Mouse (Mus musculus): ENCODE measurements around the gene Pard6a. TPM values are rescaled to one million over a fixed set of nuclear protein-coding genes. Genes with fewer than 3 reads are reported as not detected.

The Pard6a gene
- polyA plus RNA-seq, 1 experiment from 2014 or later: 15.6 TPM

- H3K4me1 ChIP-seq (ENCODE audit: control insufficient read depth, insufficient read depth, low read length): 0 out of 2 replicates have a peak, but pooled peaks cover 7% of the 10 kb centered on the region
- peaks cover 4% of the 10 kb centered on the region; the same call in 1 of the 2 replicates for H3K9me3 ChIP-seq (ENCODE audit: control insufficient read depth, low read length)
- no peaks in the 10 kb centered on the region for H3K27me3 ChIP-seq (ENCODE audit: control insufficient read depth, insufficient read depth, low read length)
- WGBS: 74% methylated on average over 14 of the region's 14 CpGs
- H3K9ac ChIP-seq (ENCODE audit: low read depth, low read length): no peak overlapping the region
- no peak overlapping the region for H3K27ac ChIP-seq (ENCODE audit: low read depth, low read length)
- H3K4me2 ChIP-seq (replicated peaks; ENCODE audit: low read depth, low read length): no peak overlapping the region
- peaks cover 11% of the 10 kb centered on the region; the same call in 1 of the 2 replicates for H3K36me3 ChIP-seq (ENCODE audit: control insufficient read depth, insufficient read depth, low read length)
- ATAC-seq (ENCODE audit: low FRiP score, low TSS enrichment): no peak
- H3K4me3 ChIP-seq (ENCODE audit: low read length): no peak overlapping the region
These were observed 12.7 kb upstream of the Pard6a start for GRCm38 (mm10) chr8:105688242-105688752.

DNA sequence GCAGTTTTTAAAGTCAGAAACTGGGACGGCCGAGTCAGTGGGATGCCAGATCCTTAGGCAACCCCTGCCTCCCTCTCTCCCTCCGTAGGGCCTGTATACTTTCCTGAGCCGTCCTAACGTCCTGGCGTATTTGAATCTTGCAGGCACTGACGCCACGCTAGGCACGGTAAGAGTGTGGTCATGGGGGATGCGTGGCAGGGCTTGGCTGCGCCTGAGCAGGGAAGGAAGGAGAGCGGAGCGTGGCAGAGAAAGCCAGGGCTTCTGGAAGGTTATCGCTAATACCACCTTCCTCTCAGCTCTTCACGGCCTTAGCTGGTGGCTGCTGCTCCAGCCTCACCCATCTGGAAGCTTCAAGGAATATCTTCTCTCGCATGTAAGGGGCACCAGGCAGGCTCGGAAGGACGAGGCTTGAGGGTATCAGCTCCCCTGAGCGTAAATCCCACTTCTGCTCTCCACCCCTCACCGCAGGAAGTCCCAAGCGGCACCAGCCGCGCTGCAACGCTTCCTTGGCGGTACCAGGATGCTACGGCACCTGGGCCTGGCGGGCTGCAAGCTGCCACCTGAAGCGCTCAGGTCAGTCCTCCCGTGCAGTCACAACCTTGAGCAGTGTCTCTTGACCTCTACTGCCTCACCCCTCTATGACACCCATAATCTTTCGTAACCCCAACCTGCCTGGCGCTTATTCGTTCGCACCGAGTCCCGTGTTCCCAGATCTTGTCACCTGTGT is 11.5 kb upstream of the Pard6a start:
- H3K27me3 ChIP-seq (ENCODE audit: control insufficient read depth, insufficient read depth, low read length): no peaks in the 10 kb centered on the region
- no peak for ATAC-seq (ENCODE audit: low FRiP score, low TSS enrichment)
- WGBS: 70% methylated on average over 35 of the region's 35 CpGs
- peaks cover 15% of the 10 kb centered on the region for H3K4me1 ChIP-seq (ENCODE audit: control insufficient read depth, insufficient read depth, low read length)
- H3K4me3 ChIP-seq (ENCODE audit: low read length): no peak overlapping the region
- H3K9ac ChIP-seq (ENCODE audit: low read depth, low read length): no peak overlapping the region
- peaks cover 4% of the 10 kb centered on the region; the same call in 1 of the 2 replicates for H3K9me3 ChIP-seq (ENCODE audit: control insufficient read depth, low read length)
- no peak overlapping the region for H3K4me2 ChIP-seq (replicated peaks; ENCODE audit: low read depth, low read length)
- H3K36me3 ChIP-seq (ENCODE audit: control insufficient read depth, insufficient read depth, low read length): peaks cover under 1% of the 10 kb centered on the region; the same call in 1 of the 2 replicates
- H3K27ac ChIP-seq (ENCODE audit: low read depth, low read length): no peak overlapping the region

- H3K27ac ChIP-seq (ENCODE audit: low read depth, low read length): no peak overlapping the region
- H3K4me1 ChIP-seq (ENCODE audit: control insufficient read depth, insufficient read depth, low read length): peaks cover 19% of the 10 kb centered on the region
- H3K9ac ChIP-seq (ENCODE audit: low read depth, low read length): no peak overlapping the region
- H3K36me3 ChIP-seq (ENCODE audit: control insufficient read depth, insufficient read depth, low read length): no peaks in the 10 kb centered on the region
- H3K27me3 ChIP-seq (ENCODE audit: control insufficient read depth, insufficient read depth, low read length): no peaks in the 10 kb centered on the region
- H3K4me3 ChIP-seq (ENCODE audit: low read length): no peak overlapping the region
- 92% methylated on average over 9 of the region's 9 CpGs for WGBS
- H3K4me2 ChIP-seq (replicated peaks; ENCODE audit: low read depth, low read length): no peak overlapping the region
- ATAC-seq (ENCODE audit: low FRiP score, low TSS enrichment): no peak
- H3K9me3 ChIP-seq (ENCODE audit: control insufficient read depth, low read length): peaks cover 4% of the 10 kb centered on the region; the same call in 1 of the 2 replicates
These were observed 11.0 kb upstream of the Pard6a start for GRCm38 (mm10) chr8:105689983-105690360.

DNA sequence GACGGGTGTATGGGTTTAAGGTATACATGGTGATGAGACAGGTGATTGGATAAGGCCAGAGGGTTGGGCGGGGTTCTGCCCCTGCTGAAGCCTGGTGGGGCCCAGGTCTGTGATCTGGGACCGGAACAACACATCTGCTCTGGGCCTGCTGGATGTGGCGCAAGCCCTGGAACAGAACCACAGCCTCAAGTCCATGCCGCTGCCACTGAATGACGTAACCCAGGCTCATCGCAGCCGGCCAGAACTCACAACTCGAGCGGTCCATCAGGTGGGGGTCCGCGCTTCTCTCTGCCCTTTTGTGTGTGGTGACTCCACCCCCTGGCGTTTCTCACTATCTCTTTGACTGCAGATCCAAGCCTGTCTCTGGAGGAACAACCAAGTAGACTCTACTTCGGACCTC is 10.0 kb upstream of the Pard6a start:
- Histone ChIP-seq H3K4me1 (ENCODE audit: control insufficient read depth, insufficient read depth, low read length) (peaks cover 13% of the 10 kb centered on the region), H3K9me3 (ENCODE audit: control insufficient read depth, low read length) (peaks cover 4% of the 10 kb centered on the region; the same call in 1 of the 2 replicates), H3K36me3 (ENCODE audit: control insufficient read depth, insufficient read depth, low read length) (no peaks in the 10 kb centered on the region), H3K4me3 (ENCODE audit: low read length) (no peak overlapping the region), H3K27me3 (ENCODE audit: control insufficient read depth, insufficient read depth, low read length) (no peaks in the 10 kb centered on the region), H3K27ac (ENCODE audit: low read depth, low read length) (no peak overlapping the region), H3K9ac (ENCODE audit: low read depth, low read length) (no peak overlapping the region), H3K4me2 (replicated peaks; ENCODE audit: low read depth, low read length) (no peak overlapping the region)
- ATAC-seq (ENCODE audit: low FRiP score, low TSS enrichment): no peak
- WGBS: 85% methylated on average over 14 of the region's 14 CpGs

- Histone ChIP-seq H3K27ac (ENCODE audit: low read depth, low read length) (no peak overlapping the region), H3K4me2 (replicated peaks; ENCODE audit: low read depth, low read length) (no peak overlapping the region), H3K36me3 (ENCODE audit: control insufficient read depth, insufficient read depth, low read length) (peaks cover 14% of the 10 kb centered on the region), H3K9ac (ENCODE audit: low read depth, low read length) (no peak overlapping the region), H3K4me1 (ENCODE audit: control insufficient read depth, insufficient read depth, low read length) (peaks cover 12% of the 10 kb centered on the region), H3K9me3 (ENCODE audit: control insufficient read depth, low read length) (peaks cover 4% of the 10 kb centered on the region; the same call in 1 of the 2 replicates), H3K27me3 (ENCODE audit: control insufficient read depth, insufficient read depth, low read length) (no peaks in the 10 kb centered on the region), H3K4me3 (ENCODE audit: low read length) (no peak overlapping the region)
- WGBS: 95% methylated on average over 11 of the region's 11 CpGs
- no peak for ATAC-seq (ENCODE audit: low FRiP score, low TSS enrichment)
These were observed 8.3 kb upstream of the Pard6a start for GRCm38 (mm10) chr8:105692449-105693182.

- H3K27ac ChIP-seq (ENCODE audit: low read depth, low read length): no peak overlapping the region
- ATAC-seq (ENCODE audit: low FRiP score, low TSS enrichment): peak; percentile 44
- H3K4me3 ChIP-seq (ENCODE audit: low read length): peak overlapping the region; percentile 43
- peaks cover 24% of the 10 kb centered on the region for H3K36me3 ChIP-seq (ENCODE audit: control insufficient read depth, insufficient read depth, low read length)
- H3K27me3 ChIP-seq (ENCODE audit: control insufficient read depth, insufficient read depth, low read length): no peaks in the 10 kb centered on the region
- H3K4me2 ChIP-seq (replicated peaks; ENCODE audit: low read depth, low read length): peak overlapping the region; percentile 96
- peaks cover 4% of the 10 kb centered on the region; the same call in 1 of the 2 replicates for H3K9me3 ChIP-seq (ENCODE audit: control insufficient read depth, low read length)
- H3K4me1 ChIP-seq (ENCODE audit: control insufficient read depth, insufficient read depth, low read length): peaks cover 12% of the 10 kb centered on the region
- peak overlapping the region; percentile 51; the same call in 1 of the 2 replicates for H3K9ac ChIP-seq (ENCODE audit: low read depth, low read length)
- WGBS: 3% methylated on average over 17 of the region's 30 CpGs
These were observed 7.3 kb upstream of the Pard6a start for GRCm38 (mm10) chr8:105693648-105694047.

GRCm38 (mm10) chr8:105694051-105694799 is 6.7 kb upstream of the Pard6a start:
- Histone ChIP-seq H3K4me1 (ENCODE audit: control insufficient read depth, insufficient read depth, low read length) (peaks cover 12% of the 10 kb centered on the region), H3K36me3 (ENCODE audit: control insufficient read depth, insufficient read depth, low read length) (peaks cover 28% of the 10 kb centered on the region), H3K27ac (ENCODE audit: low read depth, low read length) (no peak overlapping the region), H3K9me3 (ENCODE audit: control insufficient read depth, low read length) (peaks cover 4% of the 10 kb centered on the region; the same call in 1 of the 2 replicates), H3K4me2 (replicated peaks; ENCODE audit: low read depth, low read length) (peak overlapping the region; percentile 96), H3K4me3 (ENCODE audit: low read length) (peak overlapping the region; percentile 43), H3K27me3 (ENCODE audit: control insufficient read depth, insufficient read depth, low read length) (no peaks in the 10 kb centered on the region), H3K9ac (ENCODE audit: low read depth, low read length) (peak overlapping the region; percentile 51; the same call in 1 of the 2 replicates)
- peak; percentile 12 for ATAC-seq (ENCODE audit: low FRiP score, low TSS enrichment)
- WGBS: 11% methylated on average over 38 of the region's 40 CpGs

- no peak overlapping the region for H3K27ac ChIP-seq (ENCODE audit: low read depth, low read length)
- H3K9me3 ChIP-seq (ENCODE audit: control insufficient read depth, low read length): peaks cover 4% of the 10 kb centered on the region; the same call in 1 of the 2 replicates
- peaks cover 20% of the 10 kb centered on the region for H3K4me1 ChIP-seq (ENCODE audit: control insufficient read depth, insufficient read depth, low read length)
- H3K4me2 ChIP-seq (replicated peaks; ENCODE audit: low read depth, low read length): no peak overlapping the region
- H3K9ac ChIP-seq (ENCODE audit: low read depth, low read length): no peak overlapping the region
- H3K36me3 ChIP-seq (ENCODE audit: control insufficient read depth, insufficient read depth, low read length): peaks cover 28% of the 10 kb centered on the region
- no peaks in the 10 kb centered on the region for H3K27me3 ChIP-seq (ENCODE audit: control insufficient read depth, insufficient read depth, low read length)
- H3K4me3 ChIP-seq (ENCODE audit: low read length): no peak overlapping the region
- no peak for ATAC-seq (ENCODE audit: low FRiP score, low TSS enrichment)
- WGBS: 83% methylated on average over 30 of the region's 30 CpGs
These were observed 5.7 kb upstream of the Pard6a start for GRCm38 (mm10) chr8:105695080-105695780.
